Mouse (Mus musculus) liver, embryonic 15.5 days (tissue): ENCODE results near the gene Lpo. TPM values are rescaled to one million over a fixed set of nuclear protein-coding genes. Genes with fewer than 3 reads are reported as not detected.

ENCODE experiments used
- ATAC-seq: fragments of 200-750 bp; cut with Nextera tagmentation; 2 replicates; pipeline ENCODE4 v1.8.0; 2017; ENCODE audit warnings: moderate number of reproducible peaks, mild to moderate bottlenecking, moderate library complexity; ENCODE audit not compliant: insufficient read depth
- H3K27ac ChIP-seq: fragments of 300-500 bp; sonication (generic); replicated peaks from 2 replicates; pipeline ENCODE4 v1.5.1; 2015; ENCODE audit warnings: mild to moderate bottlenecking, inconsistent platforms
- H3K27me3 ChIP-seq: fragments of 300-500 bp; sonication (generic); 2 replicates; pipeline ENCODE4 v1.6.1; 2015; ENCODE audit warnings: mild to moderate bottlenecking, inconsistent platforms
- H3K36me3 ChIP-seq: fragments of 300-500 bp; sonication (generic); replicated peaks from 2 replicates; pipeline ENCODE4 v1.6.1; 2015; ENCODE audit warnings: moderate library complexity, mild to moderate bottlenecking, inconsistent platforms
- H3K4me1 ChIP-seq: fragments of 300-500 bp; sonication (generic); replicated peaks from 2 replicates; pipeline ENCODE4 v1.6.1; 2015; ENCODE audit warnings: inconsistent platforms
- H3K4me2 ChIP-seq: fragments of 300-500 bp; sonication (generic); 2 replicates; pipeline ENCODE4 v1.6.1; 2015; ENCODE audit warnings: moderate library complexity, mild to moderate bottlenecking, inconsistent platforms
- H3K4me3 ChIP-seq: fragments of 300-500 bp; sonication (generic); replicated peaks from 2 replicates; pipeline ENCODE4 v1.5.1; 2015; ENCODE audit warnings: mild to moderate bottlenecking, inconsistent platforms
- H3K9ac ChIP-seq: fragments of 300-500 bp; sonication (generic); 2 replicates; pipeline ENCODE4 v1.6.1; 2015; ENCODE audit warnings: moderate library complexity, mild to moderate bottlenecking, inconsistent platforms
- H3K9me3 ChIP-seq: fragments of 300-500 bp; sonication (generic); replicated peaks from 2 replicates; pipeline ENCODE4 v1.6.1; 2016; ENCODE audit warnings: inconsistent platforms
- WGBS: fragments of 180-500 bp; shearing (Covaris S2); methylation state at CpG from one replicate; pipeline ENCODE4 v1.1.7; 2015; ENCODE audit warnings: mixed read lengths; ENCODE audit not compliant: insufficient replicate concordance; 5-methylcytosine and 5-hydroxymethylcytosine counted together
- polyA plus RNA-seq: library from polyadenylated mRNA; unstranded; fragments of >200 nt; fragmentation: Nextera tagmentation; extraction: Ambion mirVana; gene quantifications from 2 replicates; pipeline ENCODE4 v1.2.1, GENCODE M21; 2015

Lpo gene
- polyA plus RNA-seq, 1 experiment from 2014 or later = 0.03 TPM

- ATAC-seq = no peak
- Histone ChIP-seq H3K4me1 (no peaks in the 10 kb centered on the region), H3K9ac (no peak overlapping the region), H3K36me3 (no peaks in the 10 kb centered on the region), H3K27me3 (no peaks in the 10 kb centered on the region), H3K27ac (no peak overlapping the region), H3K4me2 (no peak overlapping the region), H3K4me3 (no peak overlapping the region), H3K9me3 (no peaks in the 10 kb centered on the region)
- 47% methylated on average over 6 of the region's 6 CpGs for whole genome bisulfite sequencing
These were observed 19.8 kb upstream of the Lpo start for GRCm38 (mm10) chr11:87847884-87848283.

- no peak for ATAC-seq
- no peak overlapping the region for H3K27ac ChIP-seq
- no peaks in the 10 kb centered on the region for H3K4me1 ChIP-seq
- H3K36me3 ChIP-seq = no peaks in the 10 kb centered on the region
- H3K27me3 ChIP-seq = no peaks in the 10 kb centered on the region
- H3K4me3 ChIP-seq = no peak overlapping the region
- no peaks in the 10 kb centered on the region for H3K9me3 ChIP-seq
- WGBS = 61% methylated on average over 12 of the region's 12 CpGs
- no peak overlapping the region for H3K9ac ChIP-seq
- no peak overlapping the region for H3K4me2 ChIP-seq
These were observed 19.0 kb upstream of the Lpo start for GRCm38 (mm10) chr11:87846968-87847600.

- no peaks in the 10 kb centered on the region for H3K4me1 ChIP-seq
- no peaks in the 10 kb centered on the region for H3K27me3 ChIP-seq
- ATAC-seq = no peak
- H3K9ac ChIP-seq = no peak overlapping the region
- 57% methylated on average over 3 of the region's 3 CpGs for WGBS
- no peaks in the 10 kb centered on the region for H3K36me3 ChIP-seq
- H3K9me3 ChIP-seq = no peaks in the 10 kb centered on the region
- H3K4me3 ChIP-seq = no peak overlapping the region
- H3K27ac ChIP-seq = no peak overlapping the region
- H3K4me2 ChIP-seq = no peak overlapping the region
These were observed 13.3 kb upstream of the Lpo start for GRCm38 (mm10) chr11:87841436-87841835.

GRCm38 (mm10) chr11:87840676-87841075 lies 12.6 kb upstream of the Lpo start:
- H3K9ac ChIP-seq = no peak overlapping the region
- H3K4me1 ChIP-seq = no peaks in the 10 kb centered on the region
- H3K4me2 ChIP-seq = no peak overlapping the region
- H3K9me3 ChIP-seq = no peaks in the 10 kb centered on the region
- H3K27me3 ChIP-seq = no peaks in the 10 kb centered on the region
- H3K36me3 ChIP-seq = no peaks in the 10 kb centered on the region
- ATAC-seq = no peak
- WGBS = 68% methylated on average over 8 of the region's 8 CpGs
- H3K27ac ChIP-seq = no peak overlapping the region
- H3K4me3 ChIP-seq = no peak overlapping the region

GRCm38 (mm10) chr11:87821502-87821901 lies 6.6 kb downstream of the Lpo start:
- no peak for ATAC-seq
- no peak overlapping the region for H3K9ac ChIP-seq
- no peak overlapping the region for H3K4me3 ChIP-seq
- H3K4me2 ChIP-seq = no peak overlapping the region
- H3K36me3 ChIP-seq = no peaks in the 10 kb centered on the region
- no peaks in the 10 kb centered on the region for H3K4me1 ChIP-seq
- WGBS = 53% methylated on average over 5 of the region's 5 CpGs
- peaks cover 30% of the 10 kb centered on the region for H3K27me3 ChIP-seq
- H3K9me3 ChIP-seq = no peaks in the 10 kb centered on the region
- no peak overlapping the region for H3K27ac ChIP-seq

GRCm38 (mm10) chr11:87817443-87817773 lies 10.7 kb downstream of the Lpo start:
- WGBS = 32% methylated on average over 4 of the region's 4 CpGs
- no peaks in the 10 kb centered on the region for H3K4me1 ChIP-seq
- H3K36me3 ChIP-seq = no peaks in the 10 kb centered on the region
- H3K27ac ChIP-seq = no peak overlapping the region
- peak overlapping the region; percentile 32; the same call in 1 of the 2 replicates for H3K4me3 ChIP-seq
- H3K4me2 ChIP-seq = peak overlapping the region; percentile 53
- H3K9ac ChIP-seq = no peak overlapping the region
- H3K9me3 ChIP-seq = no peaks in the 10 kb centered on the region
- peaks cover 28% of the 10 kb centered on the region; the same call in 1 of the 2 replicates for H3K27me3 ChIP-seq
- no peak for ATAC-seq

GRCm38 (mm10) chr11:87816707-87817442 lies 11.2 kb downstream of the Lpo start:
- H3K4me3 ChIP-seq = peak overlapping the region; percentile 32; the same call in 1 of the 2 replicates
- H3K9ac ChIP-seq = no peak overlapping the region
- H3K27me3 ChIP-seq = peaks cover 24% of the 10 kb centered on the region; the same call in 1 of the 2 replicates
- peak overlapping the region; percentile 53 for H3K4me2 ChIP-seq
- WGBS = 4% methylated on average over 31 of the region's 31 CpGs
- no peaks in the 10 kb centered on the region for H3K9me3 ChIP-seq
- H3K4me1 ChIP-seq = no peaks in the 10 kb centered on the region
- ATAC-seq = no peak
- no peaks in the 10 kb centered on the region for H3K36me3 ChIP-seq
- no peak overlapping the region for H3K27ac ChIP-seq

GRCm38 (mm10) chr11:87814831-87815230 lies 13.3 kb downstream of the Lpo start:
- Histone ChIP-seq H3K4me3 (no peak overlapping the region), H3K27ac (no peak overlapping the region), H3K4me2 (no peak overlapping the region), H3K27me3 (peaks cover 24% of the 10 kb centered on the region; the same call in 1 of the 2 replicates), H3K4me1 (no peaks in the 10 kb centered on the region), H3K9ac (no peak overlapping the region), H3K9me3 (no peaks in the 10 kb centered on the region), H3K36me3 (no peaks in the 10 kb centered on the region)
- ATAC-seq = no peak
- WGBS = 60% methylated on average over 8 of the region's 8 CpGs

GRCm38 (mm10) chr11:87811396-87811795 lies 16.7 kb downstream of the Lpo start:
- H3K4me3 ChIP-seq = no peak overlapping the region
- ATAC-seq = no peak
- no peaks in the 10 kb centered on the region for H3K9me3 ChIP-seq
- H3K4me2 ChIP-seq = no peak overlapping the region
- H3K4me1 ChIP-seq = no peaks in the 10 kb centered on the region
- WGBS = 26% methylated on average over 4 of the region's 4 CpGs
- H3K27me3 ChIP-seq = peaks cover 11% of the 10 kb centered on the region; the same call in 1 of the 2 replicates
- no peak overlapping the region for H3K27ac ChIP-seq
- no peaks in the 10 kb centered on the region for H3K36me3 ChIP-seq
- no peak overlapping the region for H3K9ac ChIP-seq

GRCm38 (mm10) chr11:87808236-87808635 lies 19.9 kb downstream of the Lpo start:
- Histone ChIP-seq H3K27ac (no peak overlapping the region), H3K9me3 (no peaks in the 10 kb centered on the region), H3K4me1 (no peaks in the 10 kb centered on the region), H3K36me3 (no peaks in the 10 kb centered on the region), H3K4me3 (no peak overlapping the region), H3K9ac (no peak overlapping the region), H3K4me2 (no peak overlapping the region), H3K27me3 (no peaks in the 10 kb centered on the region; the same call in 1 of the 2 replicates)
- WGBS = 13% methylated on average over 7 of the region's 7 CpGs
- ATAC-seq = no peak

GRCm38 (mm10) chr11:87807433-87807832 lies 20.7 kb downstream of the Lpo start:
- H3K4me3 ChIP-seq = no peak overlapping the region
- no peak overlapping the region for H3K27ac ChIP-seq
- no peaks in the 10 kb centered on the region; the same call in 1 of the 2 replicates for H3K27me3 ChIP-seq
- WGBS = 64% methylated on average over 6 of the region's 6 CpGs
- no peak overlapping the region for H3K9ac ChIP-seq
- no peaks in the 10 kb centered on the region for H3K36me3 ChIP-seq
- H3K4me1 ChIP-seq = no peaks in the 10 kb centered on the region
- no peak overlapping the region for H3K4me2 ChIP-seq
- no peak for ATAC-seq
- H3K9me3 ChIP-seq = no peaks in the 10 kb centered on the region
